Mouse (Mus musculus) lung, postnatal 0 days (tissue): Measurements from ENCODE around the gene Gfm2. TPM values are rescaled to one million over a fixed set of nuclear protein-coding genes. Genes with fewer than 3 reads are reported as not detected.
A peak's percentile ranks its signal among the peaks of the same experiment; 100 is the strongest.

Experiments used
- ATAC-seq: fragments of 200-750 bp; cut with Nextera tagmentation; 2 replicates; pipeline ENCODE4 v1.8.0; 2017; ENCODE audit warnings: moderate library complexity
- DNase-seq: peaks from one replicate; pipeline ENCODE4 v3.0.0-alpha.2; 2016; ENCODE audit warnings: low spot score
- H3K27ac ChIP-seq: fragments of 300-500 bp; sonication (generic); 2 replicates; pipeline ENCODE4 v1.5.1; 2014; ENCODE audit warnings: antibody characterized with exemption, mild to moderate bottlenecking, low read length, mixed read lengths
- H3K27me3 ChIP-seq: fragments of 300-500 bp; sonication (generic); replicated peaks from 2 replicates; pipeline ENCODE4 v1.6.1; 2014; ENCODE audit warnings: low read length, mixed read lengths; ENCODE audit not compliant: insufficient read depth
- H3K36me3 ChIP-seq: fragments of 300-500 bp; sonication (generic); 2 replicates; pipeline ENCODE4 v1.6.1; 2014; ENCODE audit warnings: low read length, mixed read lengths; ENCODE audit not compliant: insufficient read depth
- H3K4me1 ChIP-seq: fragments of 300-500 bp; sonication (generic); 2 replicates; pipeline ENCODE4 v1.6.1; 2014; ENCODE audit warnings: antibody characterized with exemption, low read depth, low read length, mixed read lengths; ENCODE audit not compliant: insufficient read depth
- H3K4me2 ChIP-seq: fragments of 300-500 bp; sonication (generic); replicated peaks from 2 replicates; pipeline ENCODE4 v1.6.1; 2014; ENCODE audit warnings: low read depth, mild to moderate bottlenecking, low read length, moderate library complexity, mixed read lengths
- H3K4me3 ChIP-seq: fragments of 300-500 bp; sonication (generic); 2 replicates; pipeline ENCODE4 v1.5.1; 2014; ENCODE audit warnings: low read depth, low read length
- H3K9ac ChIP-seq: fragments of 300-500 bp; sonication (generic); replicated peaks from 2 replicates; pipeline ENCODE4 v1.6.1; 2014; ENCODE audit warnings: low read depth, mild to moderate bottlenecking
- H3K9me3 ChIP-seq: fragments of 300-500 bp; sonication (generic); 2 replicates; pipeline ENCODE4 v1.6.1; 2016; ENCODE audit warnings: low read length, mixed read lengths
- CTCF ChIP-seq: IDR thresholded peaks from 2 replicates; pipeline ENCODE4 v1.5.1; 2016; ENCODE audit warnings: antibody characterized with exemption, mild to moderate bottlenecking
- EP300 ChIP-seq: IDR thresholded peaks from 2 replicates; pipeline ENCODE4 v1.6.1; 2016; ENCODE audit warnings: antibody characterized with exemption, mild to moderate bottlenecking, control low read depth
- WGBS: fragments of 180-500 bp; shearing (Covaris S2); extraction: QIAGEN DNeasy Blood & Tissue Kit; methylation state at CpG from one replicate; pipeline ENCODE4 v1.1.7; 2014; 5-methylcytosine and 5-hydroxymethylcytosine counted together
- polyA plus RNA-seq: library from polyadenylated mRNA; unstranded; fragments of >200 nt; fragmentation: Nextera tagmentation; extraction: Ambion mirVana; gene quantifications from 2 replicates; pipeline ENCODE4 v1.2.1, GENCODE M21; 2015

Gfm2 gene
- polyA plus RNA-seq, 1 experiment from 2014 or later, result 11.1 TPM

DNA sequence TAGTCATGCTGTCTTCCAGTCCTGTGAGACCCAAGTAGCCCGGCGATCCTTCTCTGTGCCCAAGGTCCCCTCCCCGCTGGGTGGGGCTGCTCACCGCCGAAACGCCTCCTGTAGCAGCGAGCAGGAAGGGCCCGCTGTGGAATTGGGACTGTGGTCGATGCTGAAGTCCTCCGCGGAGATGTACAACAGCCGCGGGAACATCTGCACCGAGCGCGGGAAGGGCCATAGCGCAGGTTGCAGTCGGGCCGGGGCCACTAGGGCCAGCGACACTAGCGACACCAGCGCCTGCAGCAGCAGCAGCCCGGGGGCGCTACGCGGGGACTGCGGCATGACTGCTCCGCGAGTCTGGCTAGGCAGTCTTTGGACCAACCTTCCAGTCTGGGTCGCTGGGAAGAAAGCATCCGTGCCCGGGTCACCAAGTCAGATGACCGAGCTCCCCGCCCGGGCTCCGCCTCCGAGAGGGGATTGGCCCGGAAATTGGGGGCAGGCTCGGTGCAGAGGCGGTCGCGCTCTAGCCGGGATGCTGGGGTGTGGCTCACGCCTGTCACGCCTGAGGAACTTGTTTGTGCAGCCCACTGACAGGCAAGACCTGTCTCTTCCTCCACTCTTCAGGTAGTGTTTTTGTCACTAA, 60.3 kb downstream of the Gfm2 start, which contains the start of gene Hexb:
Gene Hexb, minus strand, starts transcription at position 426 of the 631 bp plus-strand sequence.
- Histone ChIP-seq H3K4me3 (peak within 1 kb of the TSS; percentile 56), H3K9ac (no peak within 1 kb of the TSS), H3K27ac (peak within 1 kb of the TSS; percentile 47; the same call in 1 of the 2 replicates), H3K36me3 (no peaks in the 10 kb centered on the region), H3K27me3 (no peaks in the 10 kb centered on the region), H3K4me1 (no peaks in the 10 kb centered on the region), H3K9me3 (no peaks in the 10 kb centered on the region), H3K4me2 (peak within 1 kb of the TSS; percentile 93)
- WGBS, result 1% methylated on average over 45 of the region's 45 CpGs
- DNase-seq (peak; percentile 88), ATAC-seq (peak; percentile 97)
- TF ChIP-seq CTCF, result peak; percentile 50
- no peak for TF ChIP-seq EP300

DNA sequence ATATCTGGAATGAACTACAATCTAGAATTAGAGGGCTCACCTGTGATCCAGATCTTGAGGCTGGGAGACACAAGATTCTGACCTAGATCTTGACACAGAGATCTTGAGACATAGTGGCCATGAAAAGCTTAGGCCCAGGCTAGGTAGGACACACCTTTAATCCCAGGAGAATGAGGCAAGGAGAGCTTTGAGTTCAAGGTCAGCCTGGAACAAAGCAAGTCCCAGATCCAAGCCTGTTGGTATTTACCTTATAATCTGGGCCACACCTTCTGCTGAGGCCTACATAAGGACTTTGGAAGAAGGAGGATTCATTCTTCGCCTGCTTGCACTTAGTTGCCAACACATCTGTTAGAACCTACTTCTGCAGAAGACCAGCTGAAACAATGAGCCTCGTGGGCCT, 61.4 kb downstream of the Gfm2 start:
- no peak for TF ChIP-seq CTCF
- TF ChIP-seq EP300, result no peak
- DNase-seq (no peak), ATAC-seq (no peak)
- Histone ChIP-seq H3K4me2 (no peak overlapping the region), H3K4me1 (no peaks in the 10 kb centered on the region), H3K4me3 (no peak overlapping the region), H3K36me3 (no peaks in the 10 kb centered on the region), H3K27me3 (no peaks in the 10 kb centered on the region), H3K9ac (no peak overlapping the region), H3K9me3 (no peaks in the 10 kb centered on the region), H3K27ac (no peak overlapping the region)
- WGBS, result 76% methylated on average over 2 of the region's 2 CpGs

DNA sequence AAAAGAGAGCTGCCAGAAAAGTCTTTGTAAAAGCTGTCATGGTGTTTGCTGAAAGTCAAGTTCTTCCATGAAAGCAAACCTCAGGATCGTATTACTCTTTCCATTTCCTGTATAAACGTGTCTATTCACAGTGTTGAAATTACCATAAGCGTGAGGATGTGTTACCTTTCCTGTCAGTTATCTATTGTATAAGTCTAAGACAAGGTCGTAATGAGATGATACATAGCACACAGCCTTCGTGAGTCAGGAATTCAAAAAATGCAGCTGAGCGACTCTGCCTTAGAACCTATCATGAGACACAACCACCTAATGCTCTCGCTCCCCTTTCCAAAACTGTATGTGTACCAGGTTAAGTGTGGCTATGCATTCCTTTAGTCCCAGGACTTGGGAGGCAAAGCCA, 63.3 kb downstream of the Gfm2 start:
- H3K36me3 ChIP-seq, result no peaks in the 10 kb centered on the region
- ATAC-seq (no peak), DNase-seq (no peak)
- TF ChIP-seq CTCF (no peak), EP300 (no peak)
- H3K9me3 ChIP-seq, result no peaks in the 10 kb centered on the region
- H3K27ac ChIP-seq, result no peak overlapping the region
- no peak overlapping the region for H3K4me2 ChIP-seq
- H3K9ac ChIP-seq, result no peak overlapping the region
- H3K4me3 ChIP-seq, result no peak overlapping the region
- no peaks in the 10 kb centered on the region for H3K27me3 ChIP-seq
- 30% methylated on average over 7 of the region's 7 CpGs for WGBS
- no peaks in the 10 kb centered on the region for H3K4me1 ChIP-seq

DNA sequence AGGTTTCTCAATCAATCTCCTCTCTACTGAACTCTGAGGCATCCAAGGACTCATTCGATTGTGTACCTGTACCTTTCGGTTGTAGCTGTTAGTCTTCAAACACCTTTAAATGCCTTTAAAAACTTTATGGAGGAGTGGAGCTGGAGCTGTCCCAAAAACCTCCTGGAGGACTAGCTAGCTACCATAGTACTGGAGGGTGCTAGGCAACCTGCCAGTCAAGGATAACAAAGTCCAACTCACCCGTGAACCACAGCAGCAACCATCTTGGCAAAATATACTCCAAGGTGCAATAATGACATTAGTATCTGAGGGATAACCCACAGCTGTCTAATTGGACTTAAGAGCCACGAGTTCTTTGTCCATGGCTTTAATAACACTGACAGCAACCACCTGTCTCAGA, 64.2 kb downstream of the Gfm2 start:
- Histone ChIP-seq H3K4me3 (no peak overlapping the region), H3K9me3 (no peaks in the 10 kb centered on the region), H3K4me2 (no peak overlapping the region), H3K9ac (no peak overlapping the region), H3K36me3 (no peaks in the 10 kb centered on the region), H3K4me1 (no peaks in the 10 kb centered on the region), H3K27me3 (no peaks in the 10 kb centered on the region), H3K27ac (no peak overlapping the region)
- ATAC-seq (no peak), DNase-seq (no peak)
- WGBS, result 61% methylated on average over 4 of the region's 4 CpGs
- TF ChIP-seq EP300, result no peak
- no peak for TF ChIP-seq CTCF

DNA sequence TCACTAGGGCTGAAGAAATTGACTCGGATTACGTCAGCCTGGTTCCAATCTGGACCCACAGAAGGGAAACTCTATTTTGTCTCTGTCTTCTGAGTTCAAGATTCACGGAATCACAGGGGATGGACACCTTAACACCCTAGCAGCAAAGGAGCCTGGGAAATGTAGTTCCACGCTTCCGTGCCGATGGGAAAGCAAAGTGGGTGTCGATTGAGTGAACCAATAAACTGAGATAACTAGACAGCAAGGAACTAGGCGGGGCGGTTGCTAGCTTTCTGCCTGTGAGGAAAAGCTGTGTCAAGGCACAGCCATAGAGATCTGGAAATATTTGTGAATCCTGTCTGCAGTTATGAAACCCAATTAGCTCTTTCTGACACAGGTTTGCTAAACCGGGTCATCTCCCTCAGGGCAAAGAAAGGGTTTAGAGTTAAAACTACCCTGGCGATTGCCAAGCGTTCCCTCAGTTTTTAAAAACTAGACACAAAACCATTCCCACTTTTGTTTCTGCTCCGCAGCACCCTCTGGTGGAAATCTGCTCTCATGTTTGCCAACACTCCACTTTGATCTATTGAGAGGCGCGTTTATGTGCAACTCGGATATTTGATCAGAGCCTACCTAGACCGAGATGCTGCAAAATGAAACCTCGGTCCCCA, 67.4 kb downstream of the Gfm2 start:
- Histone ChIP-seq H3K4me1 (no peaks in the 10 kb centered on the region), H3K4me3 (peak overlapping the region; percentile 37), H3K9ac (no peak overlapping the region; the same call in 1 of the 2 replicates), H3K27me3 (no peaks in the 10 kb centered on the region), H3K4me2 (peak overlapping the region; percentile 57), H3K27ac (peak overlapping the region; percentile 51; the same call in 1 of the 2 replicates), H3K9me3 (no peaks in the 10 kb centered on the region), H3K36me3 (no peaks in the 10 kb centered on the region)
- ATAC-seq, result peak; percentile 92
- DNase-seq, result peak; percentile 92
- TF ChIP-seq EP300 (no peak), CTCF (peak; percentile 77)
- 5% methylated on average over 18 of the region's 18 CpGs for WGBS

DNA sequence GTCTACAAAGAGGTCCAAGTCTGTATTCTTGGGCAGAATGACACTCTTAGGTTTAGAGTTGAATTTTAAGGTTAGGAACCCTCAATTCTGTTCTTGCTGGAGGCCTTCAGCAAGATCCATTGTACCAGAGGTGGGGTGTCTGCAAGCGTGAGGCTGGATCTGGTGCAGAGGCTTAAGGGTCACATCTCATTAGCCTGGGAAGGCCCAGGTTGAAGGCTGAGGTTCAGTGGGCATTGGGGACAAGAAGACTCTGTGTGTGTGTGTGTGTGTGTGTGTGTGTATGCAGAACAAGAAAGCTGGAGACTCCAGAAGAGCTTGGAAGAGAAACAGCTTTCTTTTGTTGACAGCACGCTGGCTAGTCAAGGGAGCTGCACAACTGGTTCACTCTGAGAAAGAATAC, 68.3 kb downstream of the Gfm2 start:
- Histone ChIP-seq H3K27me3 (no peaks in the 10 kb centered on the region), H3K27ac (no peak overlapping the region), H3K9me3 (no peaks in the 10 kb centered on the region), H3K4me1 (no peaks in the 10 kb centered on the region), H3K4me3 (no peak overlapping the region), H3K9ac (no peak overlapping the region), H3K4me2 (no peak overlapping the region), H3K36me3 (no peaks in the 10 kb centered on the region)
- no peak for DNase-seq
- 83% methylated on average over 2 of the region's 2 CpGs for WGBS
- no peak for TF ChIP-seq CTCF
- no peak for TF ChIP-seq EP300
- no peak for ATAC-seq
